Mouse (Mus musculus) small intestine, adult 2 months (tissue): Measurements from ENCODE around the gene Il22ra2.

Source experiments
- CTCF ChIP-seq: fragments of 200-500 bp; IDR thresholded peaks from 2 replicates; pipeline ENCODE4 v1.5.1; 2012; ENCODE audit warnings: low read depth, mild to moderate bottlenecking, control low read depth, inconsistent platforms, low read length, moderate library complexity, mixed read lengths; ENCODE audit not compliant: insufficient replicate concordance, insufficient read length; ENCODE audit errors: extremely low read depth
- POLR2A ChIP-seq: fragments of 200-500 bp; IDR thresholded peaks from 2 replicates; pipeline ENCODE4 v1.6.1; 2012; ENCODE audit warnings: low read depth, mild to moderate bottlenecking, control low read depth, inconsistent platforms, low read length, moderate library complexity

DNA sequence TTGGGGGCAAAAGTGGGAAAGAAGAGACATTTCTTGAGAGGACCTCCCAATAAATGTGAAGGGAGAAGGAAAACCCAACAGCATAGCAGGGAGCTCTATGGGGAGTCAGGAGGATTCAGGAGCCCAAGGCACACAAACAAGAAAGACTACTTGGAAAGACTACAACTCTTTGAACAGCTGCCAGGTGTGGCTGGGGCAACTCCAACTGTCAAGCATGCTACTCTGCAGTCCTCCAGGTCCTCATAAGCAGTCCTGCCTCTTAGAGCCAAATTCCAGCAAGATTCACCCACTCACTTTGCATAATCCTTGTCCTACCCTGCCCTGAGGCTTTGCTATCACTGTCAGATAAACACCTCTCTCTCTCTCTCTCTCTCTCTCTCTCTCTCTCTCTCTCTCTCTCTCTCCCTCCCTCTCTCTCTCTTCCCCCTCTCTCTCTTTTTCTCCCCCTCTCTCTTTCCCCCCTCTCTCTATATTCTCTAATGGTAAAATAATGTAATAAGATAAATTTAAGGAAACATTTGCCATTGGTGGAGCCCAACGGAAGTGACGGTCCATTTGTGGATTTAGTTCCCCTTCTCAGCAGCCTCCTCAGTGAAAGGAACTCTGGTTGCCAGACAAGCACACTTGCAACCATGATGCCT is at the start of gene Il22ra2:
- TF ChIP-seq CTCF (no peak), POLR2A (no peak)
